Mouse (Mus musculus) lung, postnatal 4 days (tissue): Measurements from ENCODE around the gene Olfr17.
"Not testable (repeated sequence)": the region's sequence is repeated elsewhere in the genome, so short reads cannot be mapped to it uniquely, and the experiment has no call there.

ENCODE experiments used
- DNase-seq, 2 experiments: peaks; one replicate each; pipeline ENCODE4 v3.0.0; 2021

Olfr17 gene

DNA sequence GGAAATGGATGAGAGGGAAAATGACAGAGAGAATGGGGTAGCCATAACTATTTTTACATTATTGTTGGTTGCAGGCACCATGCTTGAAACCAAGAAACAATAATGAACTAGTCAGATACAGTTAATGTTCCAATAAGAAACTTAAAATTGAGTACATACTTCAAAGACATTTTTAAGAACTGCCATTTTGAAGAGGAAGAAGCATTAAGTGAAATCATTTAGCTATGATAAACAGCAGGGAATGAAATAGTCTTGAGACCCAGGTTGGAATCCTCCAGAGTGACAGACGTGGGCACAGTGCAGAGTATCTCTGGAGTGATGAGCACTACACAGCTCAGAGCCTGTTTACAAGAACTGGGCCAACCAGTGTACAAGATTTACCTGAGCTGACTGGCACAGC is at the start of gene Olfr17:
Gene Olfr17 (plus strand): TSS at position 301 of the 400 bp plus-strand sequence.
- no peak for DNase-seq

DNA sequence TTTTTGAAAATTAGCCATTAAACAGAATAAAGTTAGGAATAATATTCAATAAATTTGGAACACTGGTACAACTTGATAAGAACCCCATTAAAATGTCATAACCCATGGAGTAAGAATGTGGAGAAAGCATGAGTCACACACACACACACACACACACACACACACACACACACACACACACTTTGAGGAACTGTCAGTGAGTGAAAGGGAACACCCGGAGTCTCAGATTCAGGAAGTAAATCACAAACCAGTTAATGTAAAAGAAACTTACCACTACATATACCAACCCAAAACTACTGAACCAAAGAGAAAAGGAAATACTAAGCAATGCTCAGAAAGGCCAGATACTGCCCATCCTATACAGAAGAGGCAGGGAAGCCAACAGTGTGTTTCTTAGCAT is 48.6 kb upstream of the Olfr17 start:
- DNase-seq, result no peak

DNA sequence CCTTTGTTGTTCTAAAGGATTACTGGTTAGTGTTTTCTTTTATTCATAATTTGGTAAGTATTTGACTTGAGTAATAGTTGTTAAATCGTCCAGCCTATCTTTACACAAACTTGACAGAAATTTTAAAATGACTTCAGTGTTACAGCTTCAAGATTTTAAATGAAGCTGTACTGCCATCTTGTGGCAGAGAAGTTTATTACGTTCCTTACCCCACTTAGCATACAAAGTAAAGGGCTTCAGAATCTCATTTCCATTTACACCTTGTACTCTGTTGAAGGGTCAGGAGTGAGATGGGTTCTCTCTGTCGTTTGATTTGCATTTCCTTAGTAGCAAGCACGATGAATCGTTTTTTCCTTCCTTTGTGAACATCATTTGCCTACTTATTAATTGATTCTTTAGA is 47.2 kb upstream of the Olfr17 start:
- no peak for DNase-seq

DNA sequence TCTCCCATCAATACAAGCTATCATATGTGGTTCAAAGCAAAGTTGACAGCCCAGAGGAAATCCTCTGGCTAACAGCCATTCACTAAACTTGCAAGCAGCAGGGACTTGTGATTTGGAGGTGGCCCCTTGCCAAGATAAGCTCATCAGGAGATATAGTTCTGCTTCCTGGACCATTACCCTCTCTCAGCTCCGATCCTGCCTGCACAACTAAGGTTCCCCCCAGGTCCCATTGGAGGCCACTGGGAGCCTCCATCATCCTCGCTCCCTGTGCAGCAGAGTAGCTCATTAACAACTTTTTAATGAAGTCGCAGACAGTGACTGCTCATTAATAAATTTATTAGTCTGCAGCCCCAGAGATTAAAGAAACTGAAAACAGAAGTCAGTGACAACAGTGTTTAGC is 45.4 kb upstream of the Olfr17 start:
- no peak for DNase-seq

DNA sequence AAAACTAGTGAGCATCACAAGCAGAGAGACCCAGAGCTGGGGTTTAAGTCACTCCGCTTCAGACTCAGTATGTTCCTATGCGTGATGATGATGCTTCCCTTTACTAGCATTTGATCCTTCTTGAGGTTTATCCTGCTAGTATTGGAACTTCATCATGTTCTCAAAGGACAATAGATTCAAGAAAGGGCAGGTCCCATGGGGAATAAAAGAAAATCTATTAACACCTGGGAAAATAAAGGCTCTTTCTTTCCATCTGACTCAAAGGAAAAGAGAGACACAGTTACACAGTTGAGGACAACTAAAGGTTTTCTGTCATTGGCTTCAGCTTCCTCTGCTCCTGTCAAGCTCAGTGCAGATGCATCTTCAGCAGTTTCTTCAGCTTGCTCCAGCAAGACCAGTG is 22.3 kb upstream of the Olfr17 start, which contains the start of gene Olfr714:
Gene Olfr714 (plus strand): TSS at position 301 of the 400 bp plus-strand sequence.
- no peak for DNase-seq

DNA sequence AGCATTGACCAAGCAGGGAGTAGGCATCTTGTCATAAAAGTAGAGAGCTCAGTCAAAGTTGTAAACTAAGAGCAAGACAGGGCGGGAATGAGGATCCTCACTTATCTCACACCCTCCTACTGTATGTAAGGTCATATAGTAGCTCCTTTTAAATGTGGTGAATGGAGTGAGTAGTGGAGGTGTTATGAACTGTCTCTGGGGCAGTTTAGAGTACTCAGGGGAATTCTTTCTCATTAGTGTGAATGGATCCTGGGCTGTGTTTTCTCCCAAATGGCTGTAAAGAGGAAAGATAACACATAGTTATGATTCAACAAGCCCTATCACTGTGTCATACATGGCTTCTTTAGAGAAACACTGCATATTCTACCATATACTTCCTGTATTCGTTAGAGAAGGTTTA is 17.2 kb downstream of the Olfr17 start, which contains the start of gene Olfr715b:
Gene Olfr715b (minus strand): TSS at position 101 of the 400 bp plus-strand sequence.
- not testable (repeated sequence) for DNase-seq

DNA sequence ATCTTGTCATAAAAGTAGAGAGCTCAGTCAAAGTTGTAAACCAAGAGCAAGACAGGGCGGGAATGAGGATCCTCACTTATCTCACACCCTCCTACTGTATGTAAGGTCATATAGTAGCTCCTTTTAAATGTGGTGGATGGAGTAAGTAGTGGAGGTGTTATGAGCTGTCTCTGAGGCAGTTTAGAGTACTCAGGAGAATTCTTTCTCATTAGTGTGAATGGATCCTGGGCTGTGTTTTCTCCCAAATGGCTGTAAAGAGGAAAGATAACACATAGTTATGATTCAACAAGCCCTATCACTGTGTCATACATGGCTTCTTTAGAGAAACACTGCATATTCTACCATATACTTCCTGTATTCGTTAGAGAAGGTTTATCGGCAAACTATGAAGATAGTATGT is 38.0 kb downstream of the Olfr17 start, which contains the start of gene Olfr715:
Gene Olfr715 (minus strand): TSS at position 101 of the 400 bp plus-strand sequence.
- DNase-seq, result not testable (repeated sequence)

DNA sequence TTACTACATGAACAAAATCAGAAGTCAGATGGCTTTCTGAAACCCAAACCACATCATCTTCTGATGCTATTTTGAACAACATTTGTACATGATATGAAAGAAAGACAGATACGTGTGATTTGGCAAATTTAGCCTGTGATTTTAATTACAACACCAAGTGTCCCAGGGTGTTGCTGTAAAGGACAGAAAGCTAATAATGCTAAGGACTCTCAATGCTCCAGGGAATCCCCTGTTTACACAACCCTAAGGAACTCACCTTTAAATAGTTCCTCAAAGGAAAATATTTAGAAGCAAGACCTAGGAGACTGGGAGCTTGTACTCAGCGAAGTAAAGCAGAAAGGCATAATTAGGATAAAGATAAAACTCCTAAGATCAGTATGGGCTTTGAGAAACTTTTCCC is 45.0 kb downstream of the Olfr17 start, which contains the start of gene Olfr716:
Gene Olfr716 (plus strand): TSS at position 301 of the 400 bp plus-strand sequence.
- not testable (repeated sequence) for DNase-seq
